Mouse (Mus musculus) heart, embryonic 11.5 days (tissue): ENCODE data around the gene Jmjd8. TPM values are rescaled to one million over a fixed set of nuclear protein-coding genes. Genes with fewer than 3 reads are reported as not detected.

ENCODE experiments used
- ATAC-seq: fragments of 200-750 bp; cut with Nextera tagmentation; replicated peaks from 2 replicates; pipeline ENCODE4 v1.8.0; 2017; ENCODE audit warnings: moderate library complexity; ENCODE audit not compliant: insufficient number of reproducible peaks, low FRiP score, low TSS enrichment
- H3K27ac ChIP-seq: fragments of 300-500 bp; sonication (generic); 2 replicates; pipeline ENCODE4 v1.5.1; 2014; ENCODE audit warnings: mild to moderate bottlenecking, low read depth, low read length
- H3K27me3 ChIP-seq: fragments of 300-500 bp; sonication (generic); 2 replicates; pipeline ENCODE4 v1.6.1; 2014; ENCODE audit warnings: mild to moderate bottlenecking, low read length, mixed read lengths; ENCODE audit not compliant: control insufficient read depth, insufficient read depth
- H3K36me3 ChIP-seq: fragments of 300-500 bp; sonication (generic); 2 replicates; pipeline ENCODE4 v1.6.1; 2014; ENCODE audit warnings: mild to moderate bottlenecking, low read length, moderate library complexity, mixed read lengths; ENCODE audit not compliant: control insufficient read depth, insufficient read depth
- H3K4me1 ChIP-seq: fragments of 300-500 bp; sonication (generic); 2 replicates; pipeline ENCODE4 v1.6.1; 2014; ENCODE audit warnings: low read length; ENCODE audit not compliant: control insufficient read depth, insufficient read depth
- H3K4me2 ChIP-seq: fragments of 300-500 bp; sonication (generic); 2 replicates; pipeline ENCODE4 v1.6.1; 2014; ENCODE audit warnings: mild to moderate bottlenecking, moderate library complexity
- H3K4me3 ChIP-seq: fragments of 300-500 bp; sonication (generic); 2 replicates; pipeline ENCODE4 v1.5.1; 2014; ENCODE audit warnings: low read depth, low read length
- H3K9ac ChIP-seq: fragments of 300-500 bp; sonication (generic); 2 replicates; pipeline ENCODE4 v1.6.1; 2014; ENCODE audit warnings: mild to moderate bottlenecking, low read depth, low read length, moderate library complexity
- H3K9me3 ChIP-seq: fragments of 300-500 bp; sonication (generic); replicated peaks from 2 replicates; pipeline ENCODE4 v1.6.1; 2016; ENCODE audit warnings: low read length; ENCODE audit not compliant: control insufficient read depth
- WGBS: fragments of 180-500 bp; shearing (Covaris S2); extraction: QIAGEN DNeasy Blood & Tissue Kit; methylation state at CpG from one replicate; pipeline ENCODE4 v1.1.7; 2014; ENCODE audit not compliant: insufficient replicate concordance; 5-methylcytosine and 5-hydroxymethylcytosine counted together
- polyA plus RNA-seq: library from polyadenylated mRNA; unstranded; fragments of >200 nt; fragmentation: Nextera tagmentation; extraction: Ambion mirVana; gene quantifications from 2 replicates; pipeline ENCODE4 v1.2.1, GENCODE M21; 2014

The Jmjd8 gene
- polyA plus RNA-seq, 1 experiment from 2014 or later: 30.9 TPM

- WGBS: 89% methylated on average over 6 of the region's 6 CpGs
- H3K4me1 ChIP-seq: peaks cover 4% of the 10 kb centered on the region; the same call in 1 of the 2 replicates
- no peaks in the 10 kb centered on the region for H3K27me3 ChIP-seq
- H3K27ac ChIP-seq: no peak overlapping the region
- peak overlapping the region; percentile 85; the same call in 1 of the 2 replicates for H3K4me2 ChIP-seq
- no peak overlapping the region for H3K4me3 ChIP-seq
- H3K9ac ChIP-seq: no peak overlapping the region
- ATAC-seq: no peak
- H3K36me3 ChIP-seq: no peaks in the 10 kb centered on the region
- no peaks in the 10 kb centered on the region for H3K9me3 ChIP-seq
Observed at GRCm38 (mm10) chr17:25860229-25860628, 31.6 kb downstream of the Jmjd8 start.

DNA sequence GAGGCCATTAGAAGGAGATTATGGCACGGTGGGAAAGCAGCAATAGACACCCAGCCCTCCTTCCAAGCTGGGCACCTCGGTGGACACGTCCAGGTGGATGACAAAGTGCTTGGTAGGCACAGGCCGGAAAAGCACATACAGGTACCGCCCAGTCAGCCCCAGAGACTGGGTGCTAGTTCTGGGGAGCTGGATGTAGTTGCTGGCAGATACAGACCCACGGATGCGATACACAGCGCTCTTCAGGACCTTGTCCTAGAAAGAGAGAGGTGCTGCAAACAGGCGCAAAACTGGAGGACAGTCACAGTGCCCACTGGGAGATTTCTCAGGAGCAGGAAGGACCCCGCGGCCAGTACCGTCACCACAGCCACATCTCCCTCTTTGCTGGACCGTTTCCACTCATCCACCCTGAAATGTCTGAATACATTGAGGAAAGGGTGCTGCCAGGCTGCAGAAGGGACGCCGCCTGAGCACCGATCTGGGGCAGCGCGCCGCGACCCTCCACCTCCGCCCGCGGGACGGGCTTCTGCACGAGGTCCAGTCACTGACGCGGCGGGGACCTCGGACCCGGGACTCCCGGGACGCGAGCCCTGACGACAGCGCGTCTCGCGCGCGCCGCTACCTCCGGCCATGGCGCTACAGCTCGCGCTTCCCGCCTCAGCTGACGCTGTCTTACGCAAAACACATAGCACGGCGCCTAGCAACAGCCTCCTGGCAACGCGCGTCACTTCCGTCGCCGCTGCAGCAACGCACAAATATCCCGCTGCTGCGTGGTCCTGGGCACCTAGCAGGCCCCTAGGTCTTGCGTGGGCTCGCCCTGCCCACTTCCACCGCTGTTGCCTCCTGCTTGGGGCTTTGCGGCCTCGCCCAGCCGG lies 32.4 kb downstream of the Jmjd8 start, which contains the start of gene Wdr90:
Gene Wdr90, minus strand, starts transcription at position 670 of the 872 bp plus-strand sequence.
- Histone ChIP-seq H3K9ac (peak within 1 kb of the TSS; percentile 82), H3K9me3 (no peaks in the 10 kb centered on the region), H3K4me1 (peaks cover 4% of the 10 kb centered on the region; the same call in 1 of the 2 replicates), H3K4me2 (peak within 1 kb of the TSS; percentile 85), H3K27ac (peak within 1 kb of the TSS; percentile 70), H3K4me3 (peak within 1 kb of the TSS; percentile 52), H3K27me3 (no peaks in the 10 kb centered on the region), H3K36me3 (no peaks in the 10 kb centered on the region)
- ATAC-seq: peak; percentile 81; the same call in 1 of the 2 replicates
- 5% methylated on average over 65 of the region's 65 CpGs for WGBS

GRCm38 (mm10) chr17:25861704-25862612 lies 33.3 kb downstream of the Jmjd8 start:
- no peaks in the 10 kb centered on the region for H3K36me3 ChIP-seq
- peak overlapping the region; percentile 52 for H3K4me3 ChIP-seq
- peak overlapping the region; percentile 85 for H3K4me2 ChIP-seq
- 0 out of 2 replicates have a peak, but pooled peaks have one; percentile 38 for ATAC-seq
- no peaks in the 10 kb centered on the region for H3K27me3 ChIP-seq
- H3K9ac ChIP-seq: peak overlapping the region; percentile 82
- H3K4me1 ChIP-seq: peaks cover 11% of the 10 kb centered on the region; the same call in 1 of the 2 replicates
- WGBS: 10% methylated on average over 6 of the region's 6 CpGs
- H3K27ac ChIP-seq: peak overlapping the region; percentile 70
- H3K9me3 ChIP-seq: no peaks in the 10 kb centered on the region

GRCm38 (mm10) chr17:25863681-25864080 lies 35.0 kb downstream of the Jmjd8 start:
- H3K36me3 ChIP-seq: no peaks in the 10 kb centered on the region
- H3K4me1 ChIP-seq: peaks cover 12% of the 10 kb centered on the region; the same call in 1 of the 2 replicates
- H3K27ac ChIP-seq: no peak overlapping the region
- 91% methylated on average over 6 of the region's 6 CpGs for WGBS
- H3K4me2 ChIP-seq: no peak overlapping the region
- no peaks in the 10 kb centered on the region for H3K27me3 ChIP-seq
- no peak overlapping the region for H3K4me3 ChIP-seq
- ATAC-seq: no peak
- no peak overlapping the region for H3K9ac ChIP-seq
- no peaks in the 10 kb centered on the region for H3K9me3 ChIP-seq

GRCm38 (mm10) chr17:25864311-25864710 lies 35.6 kb downstream of the Jmjd8 start:
- Histone ChIP-seq H3K4me3 (no peak overlapping the region), H3K9ac (no peak overlapping the region), H3K4me2 (no peak overlapping the region), H3K4me1 (peaks cover 12% of the 10 kb centered on the region; the same call in 1 of the 2 replicates), H3K27ac (no peak overlapping the region), H3K27me3 (no peaks in the 10 kb centered on the region), H3K36me3 (no peaks in the 10 kb centered on the region), H3K9me3 (no peaks in the 10 kb centered on the region)
- 88% methylated on average over 14 of the region's 14 CpGs for WGBS
- ATAC-seq: no peak

- Histone ChIP-seq H3K9me3 (no peaks in the 10 kb centered on the region), H3K4me2 (no peak overlapping the region), H3K36me3 (no peaks in the 10 kb centered on the region), H3K27ac (no peak overlapping the region), H3K4me1 (peaks cover 12% of the 10 kb centered on the region; the same call in 1 of the 2 replicates), H3K27me3 (no peaks in the 10 kb centered on the region), H3K9ac (no peak overlapping the region), H3K4me3 (no peak overlapping the region)
- WGBS: 86% methylated on average over 11 of the region's 11 CpGs
- ATAC-seq: no peak
Observed at GRCm38 (mm10) chr17:25865288-25865687, 36.6 kb downstream of the Jmjd8 start.

- Histone ChIP-seq H3K4me2 (no peak overlapping the region; the same call in 1 of the 2 replicates), H3K4me1 (peaks cover 12% of the 10 kb centered on the region; the same call in 1 of the 2 replicates), H3K27me3 (no peaks in the 10 kb centered on the region), H3K9ac (no peak overlapping the region; the same call in 1 of the 2 replicates), H3K36me3 (no peaks in the 10 kb centered on the region), H3K4me3 (no peak overlapping the region), H3K9me3 (no peaks in the 10 kb centered on the region), H3K27ac (no peak overlapping the region)
- WGBS: 88% methylated on average over 3 of the region's 3 CpGs
- no peak for ATAC-seq
Observed at GRCm38 (mm10) chr17:25866172-25866571, 37.5 kb downstream of the Jmjd8 start.

DNA sequence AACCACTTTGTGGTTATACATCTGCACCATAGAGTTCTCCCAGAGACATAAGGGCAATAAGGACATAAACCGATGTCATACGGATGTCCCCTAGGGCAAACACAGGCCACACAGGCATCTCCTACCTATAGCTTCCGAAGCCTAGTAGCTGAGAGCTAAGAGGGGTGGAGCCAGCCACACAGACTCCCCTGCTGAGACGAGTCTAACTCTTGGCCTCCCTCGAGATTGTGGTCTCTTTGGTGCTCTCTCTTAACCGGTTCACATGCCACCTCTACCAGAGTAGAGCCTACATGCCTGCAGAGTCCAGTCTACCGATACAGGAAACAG lies 38.8 kb downstream of the Jmjd8 start:
- H3K9me3 ChIP-seq: no peaks in the 10 kb centered on the region
- H3K4me3 ChIP-seq: peak overlapping the region; percentile 98
- no peaks in the 10 kb centered on the region for H3K27me3 ChIP-seq
- H3K27ac ChIP-seq: peak overlapping the region; percentile 88; the same call in 1 of the 2 replicates
- H3K4me2 ChIP-seq: peak overlapping the region; percentile 94
- H3K36me3 ChIP-seq: no peaks in the 10 kb centered on the region
- H3K4me1 ChIP-seq: peaks cover 8% of the 10 kb centered on the region; the same call in 1 of the 2 replicates
- WGBS: 11% methylated on average over 7 of the region's 7 CpGs
- no peak for ATAC-seq
- H3K9ac ChIP-seq: peak overlapping the region; percentile 93
